Mouse (Mus musculus): ENCODE results near the gene Sf3a3. TPM values are rescaled to one million over a fixed set of nuclear protein-coding genes. Genes with fewer than 3 reads are reported as not detected.

The Sf3a3 gene
- total RNA-seq, 1 experiment: 117 TPM

- peak within 1 kb of the TSS; percentile 83 to 90 for H3K4me3 ChIP-seq (ENCODE audit: insufficient read depth in 1 of 2, low read depth in 1 of 2, low read length in 2 of 2, poor library complexity in 1 of 2, severe bottlenecking in 1 of 2)
- no peak within 1 kb of the TSS for H3K27ac ChIP-seq (ENCODE audit: insufficient read depth, low read depth, low read length, poor library complexity, severe bottlenecking)
- peaks cover 6 to 31% of the 10 kb centered on the region in 2 experiments; a peak in 3 of 4 replicates for H3K4me1 ChIP-seq (ENCODE audit: control insufficient read depth in 2 of 2, insufficient read depth in 2 of 2, low read length in 2 of 2, poor library complexity in 1 of 2)
- peak; percentile 74 for DNase-seq (ENCODE audit: low read depth, low spot score)
- peak within 1 kb of the TSS; percentile 82 for H3K9ac ChIP-seq (ENCODE audit: insufficient read depth, low read depth, low read length, poor library complexity, severe bottlenecking)
- no peaks in the 10 kb centered on the region for H3K36me3 ChIP-seq (ENCODE audit: control insufficient read depth, insufficient read depth, low read length, poor library complexity, severe bottlenecking)
- in situ Hi-C loops (cut with MboI; ENCODE audit: low sequenced_read_pairs in 2 of 2, unreplicated experiment in 2 of 2): no loop called here
- TF ChIP-seq HCFC1 (IDR thresholded peaks at IDR 0.05; ENCODE audit: borderline replicate concordance, insufficient read depth, low read length) (0 out of 2 replicates have a peak, but pooled peaks have one; percentile 20), MAFK (IDR thresholded peaks at IDR 0.05; ENCODE audit: insufficient read depth, low read depth, low read length) (no peak), CHD2 (IDR thresholded peaks at IDR 0.05; ENCODE audit: low read depth, low read length) (no peak), ZNF384 (IDR thresholded peaks at IDR 0.05; ENCODE audit: low read depth, low read length) (peak; percentile 61; the same call in 1 of the 2 replicates), ZC3H11A (IDR thresholded peaks at IDR 0.05; ENCODE audit: borderline replicate concordance, low read depth, low read length) (no peak)
- H3K9me3 ChIP-seq (ENCODE audit: control insufficient read depth, insufficient read depth, low read depth, low read length): no peaks in the 10 kb centered on the region
Observed at GRCm38 (mm10) chr4:124700248-124700971, 14.2 kb upstream of the Sf3a3 start, which contains the start of gene Fhl3. Gene Fhl3 (plus strand): TSS chr4:124700701.

- Histone ChIP-seq H3K27ac (ENCODE audit: insufficient read depth, low read depth, low read length, poor library complexity, severe bottlenecking) (no peak overlapping the region), H3K4me3 (ENCODE audit: insufficient read depth in 1 of 2, low read depth in 1 of 2, low read length in 2 of 2, poor library complexity in 1 of 2, severe bottlenecking in 1 of 2) (peak overlapping the region; percentile 83 to 90), H3K36me3 (ENCODE audit: control insufficient read depth, insufficient read depth, low read length, poor library complexity, severe bottlenecking) (peaks cover 3% of the 10 kb centered on the region; the same call in 1 of the 2 replicates), H3K9ac (ENCODE audit: insufficient read depth, low read depth, low read length, poor library complexity, severe bottlenecking) (peak overlapping the region; percentile 82), H3K9me3 (ENCODE audit: control insufficient read depth, insufficient read depth, low read depth, low read length) (no peaks in the 10 kb centered on the region), H3K4me1 (ENCODE audit: control insufficient read depth in 2 of 2, insufficient read depth in 2 of 2, low read length in 2 of 2, poor library complexity in 1 of 2) (peaks cover 6 to 36% of the 10 kb centered on the region in 2 experiments)
- no peak for TF ChIP-seq ZNF384 (IDR thresholded peaks at IDR 0.05; ENCODE audit: low read depth, low read length)
- no peak for TF ChIP-seq HCFC1 (IDR thresholded peaks at IDR 0.05; ENCODE audit: borderline replicate concordance, insufficient read depth, low read length)
- no peak for DNase-seq (ENCODE audit: low read depth, low spot score)
- in situ Hi-C loops (cut with MboI; ENCODE audit: low sequenced_read_pairs in 2 of 2, unreplicated experiment in 2 of 2): no loop called here
Observed at GRCm38 (mm10) chr4:124701052-124701845, 13.3 kb upstream of the Sf3a3 start.

- peaks cover 4% of the 10 kb centered on the region; the same call in 1 of the 2 replicates for H3K36me3 ChIP-seq (ENCODE audit: control insufficient read depth, insufficient read depth, low read length, poor library complexity, severe bottlenecking)
- no peak overlapping the region for H3K27ac ChIP-seq (ENCODE audit: insufficient read depth, low read depth, low read length, poor library complexity, severe bottlenecking)
- in situ Hi-C loops (cut with MboI; ENCODE audit: low sequenced_read_pairs in 2 of 2, unreplicated experiment in 2 of 2): no loop called here
- DNase-seq (ENCODE audit: low read depth, low spot score): no peak
- peak overlapping the region in 1 of 2 experiments; percentile 83; a peak in 1 of 4 replicates for H3K4me3 ChIP-seq (ENCODE audit: insufficient read depth in 1 of 2, low read depth in 1 of 2, low read length in 2 of 2, poor library complexity in 1 of 2, severe bottlenecking in 1 of 2)
- H3K9ac ChIP-seq (ENCODE audit: insufficient read depth, low read depth, low read length, poor library complexity, severe bottlenecking): no peak overlapping the region
- TF ChIP-seq ZC3H11A (IDR thresholded peaks at IDR 0.05; ENCODE audit: borderline replicate concordance, low read depth, low read length): no peak
- no peak for TF ChIP-seq CHD2 (IDR thresholded peaks at IDR 0.05; ENCODE audit: low read depth, low read length)
- no peak for TF ChIP-seq MAFK (IDR thresholded peaks at IDR 0.05; ENCODE audit: insufficient read depth, low read depth, low read length)
- no peak for TF ChIP-seq HCFC1 (IDR thresholded peaks at IDR 0.05; ENCODE audit: borderline replicate concordance, insufficient read depth, low read length)
- TF ChIP-seq ZNF384 (IDR thresholded peaks at IDR 0.05; ENCODE audit: low read depth, low read length): no peak
- peaks cover 6 to 35% of the 10 kb centered on the region in 2 experiments for H3K4me1 ChIP-seq (ENCODE audit: control insufficient read depth in 2 of 2, insufficient read depth in 2 of 2, low read length in 2 of 2, poor library complexity in 1 of 2)
- H3K9me3 ChIP-seq (ENCODE audit: control insufficient read depth, insufficient read depth, low read depth, low read length): no peaks in the 10 kb centered on the region
Observed at GRCm38 (mm10) chr4:124701916-124702315, 12.7 kb upstream of the Sf3a3 start.

- H3K4me1 ChIP-seq (ENCODE audit: control insufficient read depth in 2 of 2, insufficient read depth in 2 of 2, low read length in 2 of 2, poor library complexity in 1 of 2): peaks cover 6 to 43% of the 10 kb centered on the region in 2 experiments
- in situ Hi-C loops (cut with MboI; ENCODE audit: low sequenced_read_pairs in 2 of 2, unreplicated experiment in 2 of 2): no loop called here
- no peak for TF ChIP-seq ZC3H11A (IDR thresholded peaks at IDR 0.05; ENCODE audit: borderline replicate concordance, low read depth, low read length)
- no peak for TF ChIP-seq HCFC1 (IDR thresholded peaks at IDR 0.05; ENCODE audit: borderline replicate concordance, insufficient read depth, low read length)
- no peak for TF ChIP-seq CHD2 (IDR thresholded peaks at IDR 0.05; ENCODE audit: low read depth, low read length)
- TF ChIP-seq ZNF384 (IDR thresholded peaks at IDR 0.05; ENCODE audit: low read depth, low read length): no peak
- no peak for TF ChIP-seq MAFK (IDR thresholded peaks at IDR 0.05; ENCODE audit: insufficient read depth, low read depth, low read length)
- no peak for DNase-seq (ENCODE audit: low read depth, low spot score)
- H3K9me3 ChIP-seq (ENCODE audit: control insufficient read depth, insufficient read depth, low read depth, low read length): no peaks in the 10 kb centered on the region
- no peak overlapping the region for H3K9ac ChIP-seq (ENCODE audit: insufficient read depth, low read depth, low read length, poor library complexity, severe bottlenecking)
- peaks cover 4% of the 10 kb centered on the region; the same call in 1 of the 2 replicates for H3K36me3 ChIP-seq (ENCODE audit: control insufficient read depth, insufficient read depth, low read length, poor library complexity, severe bottlenecking)
- no peak overlapping the region for H3K27ac ChIP-seq (ENCODE audit: insufficient read depth, low read depth, low read length, poor library complexity, severe bottlenecking)
- H3K4me3 ChIP-seq (ENCODE audit: insufficient read depth in 1 of 2, low read depth in 1 of 2, low read length in 2 of 2, poor library complexity in 1 of 2, severe bottlenecking in 1 of 2): no peak overlapping the region
Observed at GRCm38 (mm10) chr4:124703406-124703805, 11.2 kb upstream of the Sf3a3 start.

Measured in ES-E14 (cell line).